Mouse (Mus musculus) liver, adult 2 months (tissue): Measurements from ENCODE around the gene Btbd10.

Source experiments
- CTCF ChIP-seq: fragments of 200-500 bp; IDR thresholded peaks from 2 replicates; pipeline ENCODE4 v1.5.1; 2011; ENCODE audit warnings: low read depth, low read length, control low read depth
- POLR2A ChIP-seq: fragments of 200-500 bp; IDR thresholded peaks from 2 replicates; pipeline ENCODE4 v1.6.1; 2011; ENCODE audit warnings: low read length, control low read depth; ENCODE audit not compliant: insufficient read depth; ENCODE audit errors: extremely low read depth

DNA sequence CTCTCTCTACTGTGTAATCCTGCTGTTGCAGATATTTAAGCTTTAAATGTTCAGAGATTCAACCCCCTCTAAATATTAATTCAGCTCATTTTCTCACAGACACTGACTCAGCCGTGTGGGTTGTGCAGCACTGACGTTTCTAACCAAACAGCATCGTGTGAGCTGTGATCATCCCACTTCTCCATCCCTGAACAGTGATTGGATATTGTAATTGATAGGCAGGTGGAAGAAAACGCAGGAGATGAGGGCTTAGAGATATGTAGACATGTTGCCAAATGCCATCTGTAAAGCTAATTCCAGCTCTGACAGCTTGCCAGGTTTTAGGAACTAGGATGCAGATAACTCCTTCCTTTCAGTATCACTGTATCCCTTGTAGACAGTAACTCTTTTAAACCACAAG is 21.9 kb downstream of the Btbd10 start:
- TF ChIP-seq POLR2A (no peak), CTCF (no peak)
